Mouse (Mus musculus) cerebellum, postnatal 10 days (tissue): Measurements from ENCODE around the gene Josd1.
A peak's percentile ranks its signal among the peaks of the same experiment; 100 is the strongest.

ENCODE experiments used
- DNase-seq, 2 experiments: peaks; one replicate each; pipeline ENCODE4 v3.0.0; 2021; ENCODE audit warnings: mixed read lengths in 2 of 2

The Josd1 gene

DNA sequence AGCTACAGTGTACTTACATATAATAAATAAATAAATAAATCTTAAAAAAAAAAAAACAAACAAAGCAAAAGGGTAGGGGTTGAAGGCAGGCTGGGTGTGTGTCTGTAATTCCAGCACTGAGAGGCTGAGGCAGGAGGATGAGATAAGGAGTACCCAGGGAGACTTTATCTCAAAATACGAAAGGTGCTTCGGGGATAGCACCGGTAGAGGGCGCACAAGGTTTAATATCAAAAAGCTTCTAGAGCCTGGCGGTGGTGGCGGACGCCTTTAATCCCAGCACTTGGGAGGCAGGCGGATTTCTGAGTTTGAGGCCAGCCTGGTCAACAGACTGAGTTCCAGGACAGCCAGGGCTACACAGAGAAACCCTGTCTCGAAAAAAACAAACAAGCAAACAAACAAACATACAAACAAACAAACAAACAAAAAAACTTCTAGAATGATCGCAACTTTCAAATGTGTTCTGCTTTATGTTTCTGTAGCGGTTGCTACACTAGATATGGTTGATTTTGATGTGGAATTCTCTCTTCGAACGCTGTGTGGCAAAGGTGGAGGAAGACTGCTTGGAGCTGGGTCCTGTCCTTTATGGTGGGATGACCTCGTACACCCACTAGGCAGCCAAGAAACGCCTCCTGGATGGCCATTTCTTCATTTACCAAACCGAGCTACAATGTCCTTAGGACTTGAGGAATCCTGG lies 29.7 kb downstream of the Josd1 start:
- DNase-seq: peak; percentile 93 to 95

DNA sequence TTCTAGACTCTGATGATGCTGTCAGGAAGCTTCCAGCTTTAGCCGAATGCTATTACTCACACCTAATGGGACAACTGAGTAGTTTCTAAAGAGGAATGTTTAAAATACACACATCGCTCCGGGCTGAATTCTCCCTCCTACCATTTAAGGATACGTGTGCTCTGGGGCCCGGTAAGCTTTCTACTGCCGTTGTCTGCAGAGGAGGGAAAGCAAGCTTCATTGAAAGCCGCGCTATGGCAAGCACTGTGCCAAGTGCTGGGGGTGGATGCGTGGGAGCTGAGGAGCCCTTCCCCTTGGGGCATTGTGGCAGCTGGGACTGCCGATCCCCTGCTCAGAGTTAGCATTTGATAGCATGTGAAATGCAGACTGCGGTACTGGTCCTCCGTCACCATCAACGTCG lies 31.3 kb downstream of the Josd1 start:
- no peak for DNase-seq

DNA sequence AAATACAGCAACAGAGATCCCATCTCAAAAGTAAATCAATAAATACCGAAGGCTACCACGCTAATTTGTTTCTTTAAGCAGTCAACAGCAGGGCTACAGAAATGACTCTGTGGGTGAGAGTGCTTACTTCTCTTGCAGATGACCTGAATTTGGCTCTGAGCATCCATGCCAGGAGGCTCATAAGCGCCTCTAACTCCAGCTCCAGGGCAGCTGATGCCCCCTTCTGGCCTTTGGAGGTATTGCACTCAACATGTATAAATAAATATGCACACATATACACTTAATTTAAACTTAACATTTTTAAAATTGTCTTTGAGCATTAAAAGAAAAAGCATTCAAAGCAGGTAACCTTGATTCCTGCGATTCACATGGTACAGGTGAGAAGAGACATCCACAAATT lies 36.2 kb downstream of the Josd1 start:
- peak; percentile 47 to 65 for DNase-seq

DNA sequence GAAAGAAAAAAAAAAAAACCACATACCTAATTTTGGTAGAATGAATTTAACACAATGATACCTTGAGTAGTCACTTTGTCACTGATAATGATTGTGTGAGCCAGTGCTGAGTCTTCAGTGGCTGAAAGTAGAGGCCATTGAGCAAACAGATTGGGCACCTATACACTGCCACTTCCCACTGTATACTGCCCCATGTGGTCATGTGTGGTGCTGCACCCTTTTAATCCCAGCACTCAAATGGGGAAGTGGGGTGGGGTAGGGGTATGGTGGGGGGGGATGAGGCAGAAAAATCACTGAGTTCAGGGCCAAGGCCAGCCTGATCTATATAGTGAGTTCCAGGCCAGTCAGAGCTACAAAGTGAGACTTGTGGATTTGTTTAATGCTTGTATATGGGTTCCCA lies 37.1 kb downstream of the Josd1 start:
- DNase-seq: peak; percentile 72 to 82

GRCm38 (mm10) chr15:79648130-79648529 lies 39.6 kb downstream of the Josd1 start:
- DNase-seq: no peak

DNA sequence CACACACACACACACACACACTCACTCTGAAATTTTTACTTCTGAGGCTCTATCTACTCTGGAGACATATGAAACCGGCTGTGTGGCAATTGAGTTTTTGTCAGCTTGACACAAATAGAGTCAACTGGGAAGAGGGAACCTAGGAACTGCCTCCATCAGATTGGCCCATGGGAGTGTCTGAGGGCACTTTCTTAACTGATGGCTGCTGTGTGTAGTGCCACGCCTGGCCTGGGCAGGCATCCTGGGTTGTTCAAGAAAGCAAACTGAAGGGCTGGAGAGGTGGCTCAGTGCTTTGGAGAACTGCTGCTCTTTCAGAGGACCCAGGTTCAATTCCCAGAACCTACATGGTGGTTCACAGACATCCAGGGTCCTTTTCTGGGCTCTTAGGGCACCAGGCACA lies 42.2 kb downstream of the Josd1 start:
- no peak for DNase-seq

DNA sequence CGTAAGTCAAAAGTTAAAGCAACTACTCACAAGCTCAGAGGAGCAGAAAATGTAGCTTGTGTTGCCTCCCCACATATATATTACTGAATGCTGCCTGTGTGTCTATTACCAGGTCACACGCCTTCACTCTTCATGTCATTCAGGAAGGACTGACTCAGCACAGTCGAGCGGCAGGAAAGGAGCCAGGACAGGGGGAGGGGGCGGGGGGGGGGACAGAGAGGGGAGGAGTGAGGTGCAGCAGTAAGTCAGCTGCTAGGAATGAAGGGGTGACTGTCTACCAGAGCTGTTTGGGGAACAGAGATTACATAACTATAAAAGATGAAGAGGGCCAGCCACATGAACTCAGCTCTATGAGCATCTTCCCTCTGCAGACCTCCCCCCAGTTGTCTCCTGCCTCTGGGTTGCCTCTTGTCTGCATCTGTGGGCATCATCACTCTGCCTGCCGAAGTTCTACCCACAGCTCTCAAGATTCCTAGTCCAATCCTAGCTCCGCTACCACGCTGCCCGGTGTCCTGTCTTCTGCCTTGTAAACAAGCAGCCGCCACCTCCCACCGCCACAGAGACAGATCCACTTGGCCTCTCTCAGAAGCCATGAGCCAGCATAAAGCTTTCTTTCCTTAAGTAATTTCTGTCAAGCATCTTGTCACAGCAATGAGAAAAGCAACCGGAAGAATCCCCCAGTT lies 46.4 kb downstream of the Josd1 start:
- DNase-seq: no peak

DNA sequence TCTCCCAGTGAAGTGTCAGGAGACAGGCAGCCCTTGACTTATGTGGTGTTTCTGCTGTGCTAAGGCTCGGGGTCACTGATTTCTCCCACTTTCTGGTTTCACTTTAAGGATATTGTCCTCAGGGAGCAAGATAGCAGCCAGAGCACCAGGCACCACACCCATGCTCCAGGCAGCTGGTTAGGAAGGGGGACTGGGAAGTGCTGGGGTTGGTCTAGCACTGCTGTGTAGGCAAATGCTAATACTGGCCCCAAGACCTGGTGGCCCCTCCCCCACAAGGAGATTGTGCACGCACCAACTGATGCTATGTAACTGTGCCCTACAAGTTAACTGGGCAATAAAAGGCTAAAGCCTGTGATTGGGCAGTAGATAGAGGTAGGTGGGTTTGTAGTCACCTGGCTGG lies 57.2 kb downstream of the Josd1 start:
- no peak for DNase-seq
